Mouse (Mus musculus): ENCODE measurements at regions not wholly inside any gene's neighbourhood (a gene's known extent, or its start where the extent isn't known, plus 50 kb on each side); places are given as distances from the start of the nearest gene placed in this dataset.

DNA sequence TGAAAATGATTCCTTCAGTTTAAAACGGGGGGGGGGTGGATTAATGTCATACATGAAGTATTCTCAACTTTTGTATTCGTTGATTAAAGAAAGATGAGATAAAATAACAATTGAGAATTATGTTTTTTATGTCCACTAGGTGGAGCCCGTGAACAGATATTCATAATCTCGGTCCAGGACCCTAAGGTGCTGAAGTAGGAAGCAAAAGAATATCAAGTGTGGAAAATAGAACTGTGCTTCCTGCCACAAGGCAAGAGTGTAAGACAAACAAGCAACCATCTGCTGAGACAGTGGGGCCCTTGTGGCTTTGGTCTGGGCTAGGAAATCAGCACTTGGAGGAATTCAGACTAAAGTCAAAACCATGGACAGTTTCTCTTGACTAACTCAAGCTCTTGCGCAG is 50.9 kb upstream of the Kap start:
- Histone ChIP-seq H3K4me3 (no peak overlapping the region), H3K27me3 (no peaks in the 10 kb centered on the region), H3K36me3 (no peaks in the 10 kb centered on the region), H3K4me1 (replicated peaks) (no peaks in the 10 kb centered on the region), H3K4me2 (no peak overlapping the region), H3K9me3 (replicated peaks) (no peaks in the 10 kb centered on the region), H3K27ac (no peak overlapping the region), H3K9ac (no peak overlapping the region)
- no peak for ATAC-seq (replicated peaks; ENCODE audit: insufficient number of reproducible peaks, insufficient read depth, low FRiP score, low read depth)
- WGBS: 26% methylated on average over 5 of the region's 5 CpGs

- 84% methylated on average over 7 of the region's 7 CpGs for WGBS
- no peaks in the 10 kb centered on the region for H3K9me3 ChIP-seq (replicated peaks)
- no peak overlapping the region for H3K9ac ChIP-seq
- no peaks in the 10 kb centered on the region for H3K36me3 ChIP-seq
- H3K27ac ChIP-seq: no peak overlapping the region
- H3K4me3 ChIP-seq: no peak overlapping the region
- no peaks in the 10 kb centered on the region for H3K4me1 ChIP-seq (replicated peaks)
- ATAC-seq (replicated peaks; ENCODE audit: insufficient number of reproducible peaks, insufficient read depth, low FRiP score, low read depth): 0 out of 2 replicates have a peak, but pooled peaks have one; percentile 41
- H3K4me2 ChIP-seq: no peak overlapping the region
- H3K27me3 ChIP-seq: no peaks in the 10 kb centered on the region
Measured at GRCm38 (mm10) chr6:133934667-133935066, 81.1 kb upstream of the Kap start.

DNA sequence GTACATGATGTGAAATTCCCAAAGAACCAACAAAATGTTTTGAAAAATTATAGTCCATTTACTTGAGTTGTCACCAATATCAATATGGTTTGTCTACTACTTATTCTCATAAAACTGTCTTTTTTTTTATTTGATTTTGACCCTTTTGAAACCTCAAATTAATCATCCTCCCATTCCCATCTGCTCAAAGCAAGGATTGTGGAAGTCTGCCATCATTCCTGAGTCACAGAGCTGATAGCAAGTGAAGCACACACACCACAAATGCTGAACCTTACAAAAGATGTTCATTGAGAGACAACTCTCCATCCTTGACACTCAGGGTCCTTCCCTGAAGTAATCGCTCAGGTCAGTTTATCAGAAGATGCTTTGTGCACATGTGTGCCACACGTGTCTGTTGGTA is 82.1 kb upstream of the Kap start:
- WGBS: 81% methylated on average over 2 of the region's 2 CpGs
- H3K4me3 ChIP-seq: no peak overlapping the region
- no peak overlapping the region for H3K27ac ChIP-seq

DNA sequence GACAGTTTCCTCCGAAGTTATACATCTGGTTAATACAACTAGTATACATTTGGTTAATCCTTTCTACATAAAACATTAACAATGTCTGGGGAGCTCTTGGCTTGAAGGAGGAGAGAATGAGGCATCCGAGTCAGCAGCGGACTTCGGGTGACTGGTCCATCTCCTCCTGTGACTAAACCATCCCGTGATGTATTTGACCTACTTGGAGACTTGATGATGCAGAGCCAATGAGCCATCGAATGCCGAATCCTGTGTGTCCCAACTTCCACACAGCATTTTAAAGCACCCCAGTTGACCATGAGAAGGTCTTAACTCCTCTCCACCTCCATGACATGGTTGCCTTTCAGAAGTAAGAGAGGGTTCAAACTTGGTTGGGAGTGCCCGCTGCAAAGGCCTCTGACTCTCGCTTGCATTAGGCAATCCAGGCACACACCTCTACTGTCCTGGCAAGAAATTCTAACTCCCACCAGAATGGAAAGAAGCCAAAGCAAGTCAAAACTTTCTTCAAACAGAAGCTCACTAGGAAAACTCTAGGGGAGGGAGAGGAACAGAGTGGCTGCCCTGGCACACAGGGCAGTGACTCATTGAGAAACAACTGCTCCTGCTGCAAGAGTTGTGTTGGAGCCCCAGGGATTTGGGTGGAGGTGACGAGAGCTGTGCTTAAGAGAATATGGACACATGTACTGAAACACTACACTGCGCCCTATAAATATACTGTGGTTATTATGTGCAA is 75.4 kb upstream of the Etv6 start:
- WGBS: 74% methylated on average over 11 of the region's 11 CpGs
- Histone ChIP-seq H3K27me3 (no peaks in the 10 kb centered on the region), H3K9me3 (replicated peaks) (no peaks in the 10 kb centered on the region), H3K4me1 (replicated peaks) (no peaks in the 10 kb centered on the region), H3K9ac (no peak overlapping the region), H3K4me2 (no peak overlapping the region), H3K27ac (no peak overlapping the region), H3K36me3 (no peaks in the 10 kb centered on the region), H3K4me3 (no peak overlapping the region)
- no peak for ATAC-seq (replicated peaks; ENCODE audit: insufficient number of reproducible peaks, insufficient read depth, low FRiP score, low read depth)

More for the DNA sequence above, 82.1 kb upstream of the Kap start:
- no peak overlapping the region for H3K9ac ChIP-seq
- no peak overlapping the region for H3K4me2 ChIP-seq
- no peaks in the 10 kb centered on the region for H3K4me1 ChIP-seq (replicated peaks)
- no peaks in the 10 kb centered on the region for H3K9me3 ChIP-seq (replicated peaks)
- no peaks in the 10 kb centered on the region for H3K36me3 ChIP-seq
- no peaks in the 10 kb centered on the region for H3K27me3 ChIP-seq
- no peak for ATAC-seq (replicated peaks; ENCODE audit: insufficient number of reproducible peaks, insufficient read depth, low FRiP score, low read depth)

GRCm38 (mm10) chr6:133960713-133961112 is 74.8 kb upstream of the Etv6 start:
- H3K27me3 ChIP-seq: no peaks in the 10 kb centered on the region
- ATAC-seq (replicated peaks; ENCODE audit: insufficient number of reproducible peaks, insufficient read depth, low FRiP score, low read depth): no peak
- H3K9me3 ChIP-seq (replicated peaks): no peaks in the 10 kb centered on the region
- H3K4me3 ChIP-seq: no peak overlapping the region
- WGBS: 24% methylated on average over 7 of the region's 7 CpGs
- no peak overlapping the region for H3K27ac ChIP-seq
- no peaks in the 10 kb centered on the region for H3K4me1 ChIP-seq (replicated peaks)
- H3K4me2 ChIP-seq: no peak overlapping the region
- no peaks in the 10 kb centered on the region for H3K36me3 ChIP-seq
- no peak overlapping the region for H3K9ac ChIP-seq

GRCm38 (mm10) chr6:133962641-133963040 is 72.9 kb upstream of the Etv6 start:
- Histone ChIP-seq H3K36me3 (no peaks in the 10 kb centered on the region), H3K9me3 (replicated peaks) (no peaks in the 10 kb centered on the region), H3K4me2 (no peak overlapping the region), H3K27me3 (no peaks in the 10 kb centered on the region), H3K4me1 (replicated peaks) (no peaks in the 10 kb centered on the region), H3K27ac (no peak overlapping the region), H3K4me3 (no peak overlapping the region), H3K9ac (no peak overlapping the region)
- 89% methylated on average over 5 of the region's 5 CpGs for WGBS
- no peak for ATAC-seq (replicated peaks; ENCODE audit: insufficient number of reproducible peaks, insufficient read depth, low FRiP score, low read depth)

DNA sequence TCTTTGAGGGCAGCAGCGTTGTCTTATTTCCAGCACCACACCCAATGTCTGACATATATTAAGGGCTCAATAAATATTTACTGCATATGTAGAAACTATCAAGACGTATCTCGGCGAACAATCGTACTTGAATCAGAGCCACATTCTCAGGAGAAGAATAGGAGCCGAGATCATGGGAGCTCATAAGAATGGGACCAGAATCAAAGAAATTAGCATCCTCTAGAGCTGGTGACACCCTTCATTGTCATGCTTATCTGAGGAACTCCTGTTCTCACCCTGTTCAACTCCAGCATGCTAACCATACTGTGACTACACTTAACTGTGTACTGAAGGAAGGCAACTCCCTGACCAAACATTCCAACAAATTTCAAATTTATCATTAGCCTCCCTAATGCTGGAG is 72.2 kb upstream of the Etv6 start:
- H3K4me2 ChIP-seq: no peak overlapping the region
- no peaks in the 10 kb centered on the region for H3K4me1 ChIP-seq (replicated peaks)
- 80% methylated on average over 6 of the region's 6 CpGs for WGBS
- H3K27me3 ChIP-seq: no peaks in the 10 kb centered on the region
- no peak overlapping the region for H3K4me3 ChIP-seq
- no peak overlapping the region for H3K27ac ChIP-seq
- ATAC-seq (replicated peaks; ENCODE audit: insufficient number of reproducible peaks, insufficient read depth, low FRiP score, low read depth): no peak
- H3K36me3 ChIP-seq: no peaks in the 10 kb centered on the region
- no peaks in the 10 kb centered on the region for H3K9me3 ChIP-seq (replicated peaks)
- no peak overlapping the region for H3K9ac ChIP-seq

DNA sequence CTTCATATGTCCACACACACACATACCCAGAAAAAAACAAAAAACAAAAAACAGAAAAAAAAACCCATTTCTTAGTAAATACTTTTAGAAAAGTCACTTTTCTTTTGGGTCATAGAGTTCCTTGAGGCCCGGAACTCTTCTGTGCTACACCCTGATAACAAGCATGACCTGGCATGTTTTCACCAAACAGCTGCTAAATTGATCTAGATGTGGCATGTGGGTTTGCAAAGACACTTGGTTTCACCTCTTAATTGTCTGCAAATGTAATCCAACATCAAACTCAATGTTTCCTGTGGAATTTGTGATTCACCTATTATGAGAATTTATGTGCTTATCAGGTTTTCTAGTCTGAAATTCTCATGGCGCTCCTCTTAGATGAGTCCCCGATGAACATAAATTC is 68.2 kb upstream of the Etv6 start:
- WGBS: 78% methylated on average over 3 of the region's 3 CpGs
- no peaks in the 10 kb centered on the region for H3K4me1 ChIP-seq (replicated peaks)

GRCm38 (mm10) chr6:133972054-133972705 is 63.3 kb upstream of the Etv6 start:
- ATAC-seq (replicated peaks; ENCODE audit: insufficient number of reproducible peaks, insufficient read depth, low FRiP score, low read depth): peak; percentile 47; the same call in 1 of the 2 replicates

More for the DNA sequence above, 68.2 kb upstream of the Etv6 start:
- Histone ChIP-seq H3K9me3 (replicated peaks) (no peaks in the 10 kb centered on the region), H3K4me2 (no peak overlapping the region), H3K9ac (no peak overlapping the region), H3K27me3 (no peaks in the 10 kb centered on the region), H3K27ac (no peak overlapping the region), H3K4me3 (no peak overlapping the region), H3K36me3 (no peaks in the 10 kb centered on the region)
- ATAC-seq (replicated peaks; ENCODE audit: insufficient number of reproducible peaks, insufficient read depth, low FRiP score, low read depth): no peak

DNA sequence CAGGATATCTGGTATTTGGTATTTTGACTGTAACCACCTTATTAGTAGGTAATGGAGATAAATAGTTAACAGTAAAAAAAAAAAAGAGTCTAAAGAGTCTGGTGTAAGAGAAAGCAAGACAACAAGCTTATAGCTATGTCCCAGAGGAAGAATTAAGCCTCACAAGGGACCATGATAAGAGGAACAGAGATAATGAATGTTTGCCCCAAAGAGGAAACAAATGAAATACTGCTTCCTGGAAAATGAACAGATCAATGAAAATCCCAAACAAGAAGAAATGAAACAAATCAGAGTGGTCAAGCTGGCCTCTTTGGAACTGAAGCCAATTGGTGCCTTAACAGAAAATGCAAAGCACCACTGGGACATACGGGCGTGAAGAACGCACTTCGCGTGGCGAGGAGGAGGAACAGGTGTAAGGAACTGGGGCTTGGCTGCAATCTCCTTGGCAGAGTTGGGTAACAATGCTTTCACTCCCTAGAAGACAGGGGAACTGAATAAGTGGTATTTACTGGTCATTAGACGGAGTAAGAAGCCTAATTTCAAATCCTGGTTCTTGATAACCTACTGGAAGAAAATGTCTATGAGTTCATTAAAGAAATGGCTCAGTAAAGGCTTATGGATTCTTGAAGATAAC is 62.2 kb upstream of the Etv6 start:
- no peak for ATAC-seq (replicated peaks; ENCODE audit: insufficient number of reproducible peaks, insufficient read depth, low FRiP score, low read depth)
- H3K27me3 ChIP-seq: no peaks in the 10 kb centered on the region
- WGBS: 90% methylated on average over 7 of the region's 7 CpGs
- H3K4me1 ChIP-seq (replicated peaks): no peaks in the 10 kb centered on the region
- no peak overlapping the region for H3K9ac ChIP-seq
- H3K27ac ChIP-seq: no peak overlapping the region
- no peaks in the 10 kb centered on the region for H3K36me3 ChIP-seq
- no peak overlapping the region for H3K4me2 ChIP-seq
- H3K9me3 ChIP-seq (replicated peaks): no peaks in the 10 kb centered on the region
- no peak overlapping the region for H3K4me3 ChIP-seq

More at GRCm38 (mm10) chr6:133972054-133972705, 63.3 kb upstream of the Etv6 start:
- no peaks in the 10 kb centered on the region for H3K27me3 ChIP-seq
- H3K27ac ChIP-seq: no peak overlapping the region
- H3K9ac ChIP-seq: no peak overlapping the region
- no peaks in the 10 kb centered on the region for H3K4me1 ChIP-seq (replicated peaks)
- H3K4me2 ChIP-seq: no peak overlapping the region
- no peak overlapping the region for H3K4me3 ChIP-seq
- WGBS: 66% methylated on average over 6 of the region's 6 CpGs
- no peaks in the 10 kb centered on the region for H3K36me3 ChIP-seq
- no peaks in the 10 kb centered on the region for H3K9me3 ChIP-seq (replicated peaks)

GRCm38 (mm10) chr6:133975951-133976350 is 59.5 kb upstream of the Etv6 start:
- H3K4me2 ChIP-seq: no peak overlapping the region
- 54% methylated on average over 1 of the region's 1 CpGs for WGBS
- ATAC-seq (replicated peaks; ENCODE audit: insufficient number of reproducible peaks, insufficient read depth, low FRiP score, low read depth): no peak

More at GRCm38 (mm10) chr6:133975951-133976350, 59.5 kb upstream of the Etv6 start:
- H3K9ac ChIP-seq: no peak overlapping the region
- H3K27me3 ChIP-seq: no peaks in the 10 kb centered on the region
- no peaks in the 10 kb centered on the region for H3K36me3 ChIP-seq
- H3K4me1 ChIP-seq (replicated peaks): no peaks in the 10 kb centered on the region
- no peaks in the 10 kb centered on the region for H3K9me3 ChIP-seq (replicated peaks)
- H3K27ac ChIP-seq: no peak overlapping the region
- H3K4me3 ChIP-seq: no peak overlapping the region
